Mouse (Mus musculus) thymus, postnatal 4 days (tissue): ENCODE data around the gene Ranbp1.

Experiments used
- DNase-seq: peaks from one replicate; pipeline ENCODE4 v3.0.0; 2021

Gene Ranbp1

GRCm38 (mm10) chr16:18233919-18234670, 14.4 kb downstream of the Ranbp1 start:
- DNase-seq, result no peak

GRCm38 (mm10) chr16:18233451-18233850, 15.1 kb downstream of the Ranbp1 start:
- DNase-seq, result peak; percentile 49

GRCm38 (mm10) chr16:18231451-18231850, 17.1 kb downstream of the Ranbp1 start:
- DNase-seq, result no peak

- DNase-seq, result peak; percentile 44
Observed at GRCm38 (mm10) chr16:18231047-18231446, 17.5 kb downstream of the Ranbp1 start.

GRCm38 (mm10) chr16:18230617-18231016, 17.9 kb downstream of the Ranbp1 start:
- peak; percentile 35 for DNase-seq

GRCm38 (mm10) chr16:18229622-18230021, 18.9 kb downstream of the Ranbp1 start:
- peak; percentile 31 for DNase-seq

- peak; percentile 14 for DNase-seq
Observed at GRCm38 (mm10) chr16:18228856-18229255, 19.7 kb downstream of the Ranbp1 start.

- peak; percentile 15 for DNase-seq
Observed at GRCm38 (mm10) chr16:18227897-18228422, 20.6 kb downstream of the Ranbp1 start.

GRCm38 (mm10) chr16:18227187-18227586, 21.3 kb downstream of the Ranbp1 start:
- DNase-seq, result peak; percentile 8

GRCm38 (mm10) chr16:18222188-18222587, 26.3 kb downstream of the Ranbp1 start:
- DNase-seq, result no peak

- DNase-seq, result peak; percentile 75
Observed at GRCm38 (mm10) chr16:18221543-18221898, 27.0 kb downstream of the Ranbp1 start.

GRCm38 (mm10) chr16:18220856-18221542, 27.5 kb downstream of the Ranbp1 start:
- no peak for DNase-seq

GRCm38 (mm10) chr16:18220001-18220400, 28.5 kb downstream of the Ranbp1 start:
- peak; percentile 77 for DNase-seq

- DNase-seq, result no peak
Observed at GRCm38 (mm10) chr16:18218580-18218996, 29.9 kb downstream of the Ranbp1 start.

GRCm38 (mm10) chr16:18217579-18217978, 31.0 kb downstream of the Ranbp1 start, which contains the start of gene Ccdc188:
Gene Ccdc188 (plus strand): TSS chr16:18217879.
- no peak for DNase-seq

- no peak for DNase-seq
Observed at GRCm38 (mm10) chr16:18214858-18215257, 33.7 kb downstream of the Ranbp1 start.

GRCm38 (mm10) chr16:18213689-18214088, 34.8 kb downstream of the Ranbp1 start:
- DNase-seq, result no peak

- peak; percentile 95 for DNase-seq
Observed at GRCm38 (mm10) chr16:18211417-18212171, 36.9 kb downstream of the Ranbp1 start.

GRCm38 (mm10) chr16:18210701-18211416, 37.7 kb downstream of the Ranbp1 start:
- peak; percentile 79 for DNase-seq

GRCm38 (mm10) chr16:18203430-18204091, 45.0 kb downstream of the Ranbp1 start:
- no peak for DNase-seq

GRCm38 (mm10) chr16:18202061-18202460, 46.5 kb downstream of the Ranbp1 start:
- no peak for DNase-seq

- no peak for DNase-seq
Observed at GRCm38 (mm10) chr16:18201620-18202019, 46.9 kb downstream of the Ranbp1 start.
